Mouse (Mus musculus): ENCODE data around the gene Adal.

Adal gene

DNA sequence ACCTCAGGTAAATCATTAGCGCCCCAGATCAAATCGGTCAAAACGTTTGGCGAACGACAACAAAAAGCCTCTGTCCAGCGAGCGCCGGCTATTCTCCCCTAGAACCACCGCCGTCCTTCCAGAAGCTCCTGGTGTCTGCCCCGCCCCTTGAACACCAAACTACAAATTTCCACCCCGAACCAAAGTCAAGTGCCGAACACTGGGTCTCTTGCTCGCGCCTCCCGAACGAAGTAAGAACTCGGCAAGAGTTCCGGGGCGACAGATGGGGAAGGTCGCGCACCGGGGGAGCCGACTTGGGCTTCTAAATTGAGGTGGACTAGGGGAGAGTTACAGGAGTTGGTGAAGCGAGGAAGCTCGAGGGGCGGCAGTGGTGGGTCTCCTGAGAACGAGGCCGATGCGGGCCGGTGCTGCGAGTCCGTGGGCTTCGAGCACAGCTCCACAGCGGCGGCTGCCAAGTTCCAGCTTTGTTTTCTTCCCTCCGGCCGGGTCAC lies 30.3 kb downstream of the Adal start, which contains the start of gene Tubgcp4:
Gene Tubgcp4, plus strand, starts transcription at position 174 of the 491 bp plus-strand sequence.
- in situ Hi-C loops (cut with MboI; ENCODE audit: low pct_unique_long_range_greater_than_20kb in 1 of 2, low sequenced_read_pairs in 2 of 2, unreplicated experiment in 1 of 2) = loop anchor here in 1 of 2 experiments (10.0 kb wide), 1 partner anchor 234 kb away; no protein-coding TSS in a partner anchor

DNA sequence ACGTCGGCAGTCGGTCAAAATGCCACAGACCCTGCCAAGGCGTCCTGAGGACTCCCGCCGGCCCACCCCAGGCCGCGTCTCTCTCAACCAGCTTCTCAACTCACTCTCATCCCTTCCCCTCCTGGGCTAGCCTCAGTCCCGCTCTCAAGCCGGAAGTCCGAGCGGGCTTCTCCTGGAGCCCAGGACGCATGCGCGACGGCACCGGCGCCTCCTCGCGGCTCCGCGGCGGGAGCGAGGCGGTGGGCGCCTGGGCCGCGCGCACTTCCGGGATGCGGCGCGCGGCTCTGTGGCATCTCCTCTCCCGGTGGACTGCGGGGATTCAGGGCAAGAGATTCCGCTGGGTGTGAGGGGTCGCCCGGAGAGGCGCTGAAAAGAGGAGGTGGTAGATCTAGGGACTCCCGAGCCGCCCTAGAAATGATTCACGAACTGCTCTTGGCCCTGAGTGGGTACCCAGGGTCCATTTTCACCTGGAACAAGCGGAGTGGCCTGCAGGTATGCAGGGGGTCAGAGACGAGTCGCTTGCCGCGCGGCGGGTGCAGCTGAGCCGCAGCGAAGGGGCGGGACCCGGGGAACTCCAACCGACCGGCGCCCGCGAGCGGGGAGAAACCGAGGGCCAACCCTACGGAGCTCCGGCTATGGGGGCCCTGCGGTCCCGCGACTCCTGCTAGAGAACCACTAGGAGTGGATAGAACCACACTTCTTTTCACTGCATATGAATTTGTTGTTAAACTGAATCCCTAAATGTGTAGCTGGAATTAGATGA lies 30.9 kb downstream of the Adal start, which contains the start of gene Zscan29:
Gene Zscan29, minus strand, starts transcription at position 146 of the 763 bp plus-strand sequence.
- in situ Hi-C loops (cut with MboI; ENCODE audit: low pct_unique_long_range_greater_than_20kb in 1 of 2, low sequenced_read_pairs in 2 of 2, unreplicated experiment in 1 of 2) = loop anchor here in 1 of 2 experiments (10.0 kb wide), 1 partner anchor 234 kb away; no protein-coding TSS in a partner anchor

DNA sequence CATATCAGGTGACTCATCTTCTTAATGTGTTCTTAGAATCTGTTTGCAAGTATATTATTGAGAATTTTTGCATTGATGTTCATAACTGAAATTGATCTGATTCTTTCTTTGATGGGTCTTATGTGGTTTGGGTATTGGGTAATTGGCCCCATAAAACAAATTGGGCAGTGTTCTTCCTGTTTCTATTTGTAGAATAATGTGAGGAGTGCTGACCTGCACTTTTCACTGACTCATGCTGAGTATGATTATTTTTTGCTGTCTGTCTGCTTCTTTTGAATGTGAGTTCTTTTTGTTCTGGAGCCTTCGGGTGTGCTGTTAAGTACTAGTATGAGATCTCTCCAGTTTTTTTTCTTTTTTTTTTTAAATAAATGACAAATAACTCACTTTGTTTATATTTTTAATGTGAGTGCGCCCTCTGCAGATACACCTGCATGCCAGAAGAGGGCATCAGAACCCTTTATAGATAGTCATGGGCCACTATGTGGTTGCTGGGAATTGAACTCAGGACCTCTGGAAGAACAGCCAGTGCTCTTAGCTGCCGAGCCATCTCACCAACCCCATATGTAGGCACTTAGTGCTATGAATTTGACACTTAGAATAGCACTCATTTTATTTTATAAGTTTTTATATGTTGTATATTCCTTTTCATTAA lies 38.7 kb downstream of the Adal start:
- in situ Hi-C loops (cut with MboI; ENCODE audit: low pct_unique_long_range_greater_than_20kb in 1 of 2, low sequenced_read_pairs in 2 of 2, unreplicated experiment in 1 of 2) = loop anchor here in 1 of 2 experiments (10.0 kb wide), 1 partner anchor 226 kb away; no protein-coding TSS in a partner anchor

DNA sequence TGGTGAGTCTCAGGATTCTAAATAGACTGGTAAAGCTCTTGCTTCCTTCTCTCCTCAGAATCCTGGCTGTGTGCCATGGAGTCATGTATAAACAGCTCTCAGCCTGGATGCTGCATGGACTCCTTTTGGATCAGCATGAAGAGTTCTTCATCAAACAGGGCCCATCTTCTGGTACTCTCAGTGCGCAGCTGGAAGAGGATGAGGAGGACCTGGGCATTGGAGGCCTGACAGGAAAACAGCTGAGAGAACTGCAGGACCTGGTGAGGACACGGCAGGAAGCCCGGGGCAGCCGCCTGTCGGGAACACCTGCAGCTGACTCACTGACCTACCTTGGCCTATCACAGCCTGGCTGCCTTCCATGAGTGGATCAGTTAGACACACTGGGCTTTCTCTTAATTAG lies 43.2 kb downstream of the Adal start:
- in situ Hi-C loops (cut with MboI; ENCODE audit: low pct_unique_long_range_greater_than_20kb in 1 of 2, low sequenced_read_pairs in 2 of 2, unreplicated experiment in 1 of 2) = loop anchor here in 1 of 2 experiments (10.0 kb wide), 1 partner anchor 221 kb away; no protein-coding TSS in a partner anchor

DNA sequence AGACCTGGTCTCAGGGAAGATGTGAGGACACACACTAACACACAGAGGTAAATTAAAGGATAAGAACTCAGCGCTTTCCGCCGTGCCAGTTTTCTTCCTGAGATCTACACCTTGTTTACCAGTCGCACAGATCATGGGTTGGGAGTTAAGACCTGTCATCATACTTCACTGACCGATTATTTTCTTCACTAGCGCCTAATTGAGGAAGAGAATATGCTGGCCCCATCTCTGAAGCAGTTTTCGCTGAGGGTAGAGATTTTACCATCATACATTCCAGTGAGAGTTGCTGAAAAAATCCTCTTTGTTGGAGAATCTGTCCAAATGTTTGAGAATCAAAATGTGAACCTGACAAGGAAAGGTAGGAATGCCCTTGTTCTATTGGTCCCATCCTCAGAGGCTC lies 43.9 kb downstream of the Adal start:
- in situ Hi-C loops (cut with MboI; ENCODE audit: low pct_unique_long_range_greater_than_20kb in 1 of 2, low sequenced_read_pairs in 2 of 2, unreplicated experiment in 1 of 2) = loop anchor here in 1 of 2 experiments (10.0 kb wide), 1 partner anchor 221 kb away; no protein-coding TSS in a partner anchor

DNA sequence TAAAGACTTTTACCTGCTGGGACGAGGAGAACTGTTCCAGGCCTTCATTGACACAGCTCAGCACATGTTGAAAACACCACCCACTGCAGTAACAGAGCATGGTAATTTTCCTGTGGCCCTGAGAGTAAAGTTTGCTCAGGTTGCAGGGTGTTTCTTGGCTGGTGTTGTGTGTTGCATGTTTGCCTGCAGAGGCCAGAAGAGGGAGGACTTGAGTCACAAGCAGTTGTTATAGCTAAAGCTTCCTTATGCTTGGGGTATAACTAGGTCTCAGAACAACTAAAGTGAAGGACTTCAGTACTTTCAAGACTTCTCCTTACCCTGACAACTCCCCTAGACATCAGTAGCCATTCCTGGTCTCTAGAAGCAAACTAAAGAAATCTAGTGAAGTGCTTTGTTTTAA lies 48.3 kb downstream of the Adal start:
- in situ Hi-C loops (cut with MboI; ENCODE audit: low pct_unique_long_range_greater_than_20kb in 1 of 2, low sequenced_read_pairs in 2 of 2, unreplicated experiment in 1 of 2) = loop anchor here in 1 of 2 experiments (10.0 kb wide), 1 partner anchor 216 kb away; no protein-coding TSS in a partner anchor

DNA sequence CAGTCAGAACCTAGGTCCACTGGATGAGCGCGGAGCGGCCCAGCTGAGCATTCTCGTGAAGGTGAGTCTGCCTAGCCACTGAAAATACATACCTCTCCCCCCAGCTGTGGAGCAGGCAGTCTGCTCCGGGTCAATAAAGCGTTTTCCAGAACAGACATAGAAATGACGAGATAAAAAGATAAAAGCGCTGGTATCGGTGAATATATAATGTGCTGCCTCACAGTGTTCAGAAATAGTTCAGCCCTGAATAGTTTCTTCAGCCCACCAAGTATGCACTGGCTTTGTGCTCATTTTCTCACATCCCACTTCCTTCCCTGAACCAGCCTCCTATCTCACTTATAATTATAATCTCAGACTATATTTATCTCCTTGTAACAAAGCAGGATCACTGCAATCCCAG lies 55.2 kb downstream of the Adal start:
- in situ Hi-C loops (cut with MboI; ENCODE audit: low pct_unique_long_range_greater_than_20kb in 1 of 2, low sequenced_read_pairs in 2 of 2, unreplicated experiment in 1 of 2) = no loop called here

DNA sequence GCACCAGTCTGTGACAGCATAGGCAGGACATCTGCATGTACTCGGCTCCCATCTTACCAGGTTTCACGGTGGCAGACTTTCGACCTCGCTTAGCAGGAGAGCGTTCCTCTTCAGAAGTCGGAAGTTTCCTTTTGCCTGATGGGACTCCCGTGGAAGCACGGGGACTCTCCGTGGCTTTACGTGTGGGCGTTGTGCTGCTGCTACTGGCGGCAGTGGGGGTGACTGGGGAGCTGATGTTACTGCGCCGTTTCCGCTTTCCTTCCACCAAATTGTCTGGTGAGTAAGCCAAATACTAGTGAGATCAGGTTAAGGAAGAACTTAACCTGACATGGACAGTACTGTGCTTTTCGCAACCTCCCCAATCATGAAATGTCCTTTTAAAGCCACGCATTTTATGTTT lies 64.0 kb downstream of the Adal start:
- in situ Hi-C loops (cut with MboI; ENCODE audit: low pct_unique_long_range_greater_than_20kb in 1 of 2, low sequenced_read_pairs in 2 of 2, unreplicated experiment in 1 of 2) = no loop called here
